Mouse (Mus musculus): Measurements from ENCODE around the gene Cdadc1. TPM values are rescaled to one million over a fixed set of nuclear protein-coding genes. Genes with fewer than 3 reads are reported as not detected.
A peak's percentile ranks its signal among the peaks of the same experiment; 100 is the strongest.

Gene Cdadc1
- polyA plus RNA-seq, 1 experiment from 2014 or later = 42.7 TPM

DNA sequence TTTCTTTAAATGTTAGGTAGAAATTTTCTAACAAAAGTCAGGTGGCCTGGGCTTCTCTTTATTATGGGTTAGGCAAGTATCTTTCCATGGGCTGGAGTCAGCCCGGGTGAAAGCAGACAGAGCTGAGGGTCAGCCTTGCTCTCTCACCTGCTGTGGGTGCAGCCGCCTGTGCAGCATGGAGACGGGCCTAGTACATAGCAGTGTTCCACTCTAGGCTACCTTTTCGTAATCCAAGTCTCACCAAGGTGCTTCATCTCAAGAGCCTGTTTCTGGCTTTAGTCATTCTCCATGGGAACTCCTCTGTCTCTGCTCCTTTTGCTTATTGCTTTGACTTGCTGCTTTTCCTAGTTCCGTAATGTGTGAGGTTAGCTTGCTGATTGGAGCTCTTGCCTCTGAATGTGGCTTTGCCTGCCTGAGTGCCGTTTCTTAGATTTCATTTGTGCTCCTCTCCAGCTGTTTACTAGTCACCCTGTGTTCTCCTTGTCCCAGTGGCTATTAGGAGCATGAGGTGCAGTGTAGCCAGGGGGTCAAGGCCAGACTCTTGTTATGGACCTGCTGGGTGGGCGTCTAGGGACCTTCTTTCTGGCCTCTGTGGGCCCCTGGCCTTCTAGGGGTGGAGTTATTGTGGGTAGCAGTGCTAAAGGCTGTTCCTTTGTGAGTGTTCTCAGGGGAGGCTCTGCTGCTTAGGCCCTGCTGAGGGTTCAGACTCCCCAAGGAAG lies 51.4 kb downstream of the Cdadc1 start:
- no peaks in the 10 kb centered on the region for H3K9me3 ChIP-seq (ENCODE audit: control insufficient read depth, low read depth, low read length)
- ATAC-seq (ENCODE audit: insufficient number of reproducible peaks, insufficient read depth, low FRiP score, low read depth) = no peak
- H3K27ac ChIP-seq (ENCODE audit: low read length) = no peak overlapping the region
- 78% methylated on average over 7 of the region's 7 CpGs for WGBS
- no peak overlapping the region for H3K4me2 ChIP-seq (replicated peaks; ENCODE audit: low read depth, low read length)
- no peak overlapping the region for H3K9ac ChIP-seq (replicated peaks; ENCODE audit: low read depth, low read length)
- H3K4me1 ChIP-seq (ENCODE audit: control insufficient read depth, insufficient read depth, low read length) = peaks cover 3% of the 10 kb centered on the region; the same call in 1 of the 2 replicates
- no peaks in the 10 kb centered on the region for H3K36me3 ChIP-seq (ENCODE audit: control insufficient read depth, insufficient read depth, low read length)
- no peaks in the 10 kb centered on the region for H3K27me3 ChIP-seq (ENCODE audit: control insufficient read depth, insufficient read depth, low read length)
- H3K4me3 ChIP-seq (ENCODE audit: low read depth, low read length) = no peak overlapping the region

DNA sequence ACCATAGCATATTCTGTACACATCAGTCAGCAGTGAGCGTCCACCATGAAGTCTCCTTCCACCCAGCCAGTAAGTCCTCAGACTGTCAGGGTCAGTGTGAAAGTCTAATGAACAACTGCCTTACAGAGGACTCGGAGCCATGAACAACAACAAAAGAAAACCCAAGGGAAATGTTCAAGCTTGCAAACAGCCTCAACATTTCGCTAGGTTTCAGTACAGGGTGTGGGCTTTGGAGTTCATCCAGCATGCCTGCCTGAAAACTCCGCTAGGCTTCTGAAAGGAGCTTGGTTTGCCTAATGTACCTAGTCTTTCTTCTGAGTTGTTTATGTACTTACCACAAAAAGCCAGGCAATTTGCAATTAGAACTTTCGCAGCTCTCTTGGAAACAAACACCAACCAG lies 53.8 kb downstream of the Cdadc1 start:
- no peaks in the 10 kb centered on the region for H3K27me3 ChIP-seq (ENCODE audit: control insufficient read depth, insufficient read depth, low read length)
- WGBS = 63% methylated on average over 5 of the region's 5 CpGs
- H3K4me2 ChIP-seq (replicated peaks; ENCODE audit: low read depth, low read length) = no peak overlapping the region
- H3K27ac ChIP-seq (ENCODE audit: low read length) = no peak overlapping the region
- no peaks in the 10 kb centered on the region for H3K9me3 ChIP-seq (ENCODE audit: control insufficient read depth, low read depth, low read length)
- H3K36me3 ChIP-seq (ENCODE audit: control insufficient read depth, insufficient read depth, low read length) = no peaks in the 10 kb centered on the region
- peaks cover 3% of the 10 kb centered on the region; the same call in 1 of the 2 replicates for H3K4me1 ChIP-seq (ENCODE audit: control insufficient read depth, insufficient read depth, low read length)
- H3K4me3 ChIP-seq (ENCODE audit: low read depth, low read length) = no peak overlapping the region
- no peak overlapping the region for H3K9ac ChIP-seq (replicated peaks; ENCODE audit: low read depth, low read length)
- ATAC-seq (ENCODE audit: insufficient number of reproducible peaks, insufficient read depth, low FRiP score, low read depth) = no peak

DNA sequence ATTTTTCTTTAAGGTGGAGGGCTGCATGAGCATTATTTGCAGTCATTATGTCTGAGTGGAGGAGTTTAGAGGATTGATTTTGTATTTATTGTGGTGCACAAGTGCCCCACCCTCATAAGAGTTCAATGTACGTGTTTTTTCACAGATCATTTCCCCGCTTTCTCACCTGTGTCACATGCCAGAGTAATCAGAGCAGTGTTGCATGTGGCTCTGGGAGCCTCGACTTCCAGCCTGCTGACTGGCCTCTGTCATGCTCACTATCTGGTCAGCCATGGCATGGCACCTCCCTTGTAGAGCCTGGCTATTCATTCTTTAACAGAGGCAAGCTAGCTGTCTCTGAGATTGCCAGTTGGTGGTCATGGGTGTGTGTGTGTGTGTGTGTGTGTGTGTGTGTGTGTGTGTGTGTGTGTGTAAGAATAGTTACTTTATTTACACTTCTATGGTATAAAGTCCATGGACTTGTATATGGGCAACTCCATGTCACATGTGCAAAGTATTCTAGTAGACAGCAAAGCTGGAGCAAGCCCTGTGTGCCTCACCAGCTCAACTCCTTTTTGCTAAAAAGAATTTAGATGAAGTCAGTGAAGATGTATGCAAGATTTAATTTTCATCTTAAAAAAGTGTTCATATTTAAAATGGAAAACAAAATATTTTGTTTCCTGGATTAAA lies 54.5 kb downstream of the Cdadc1 start:
- H3K4me2 ChIP-seq (replicated peaks; ENCODE audit: low read depth, low read length) = no peak overlapping the region
- no peak for ATAC-seq (ENCODE audit: insufficient number of reproducible peaks, insufficient read depth, low FRiP score, low read depth)
- H3K4me3 ChIP-seq (ENCODE audit: low read depth, low read length) = no peak overlapping the region
- no peak overlapping the region for H3K9ac ChIP-seq (replicated peaks; ENCODE audit: low read depth, low read length)
- WGBS = 77% methylated on average over 3 of the region's 3 CpGs
- peaks cover 3% of the 10 kb centered on the region; the same call in 1 of the 2 replicates for H3K4me1 ChIP-seq (ENCODE audit: control insufficient read depth, insufficient read depth, low read length)
- H3K36me3 ChIP-seq (ENCODE audit: control insufficient read depth, insufficient read depth, low read length) = no peaks in the 10 kb centered on the region
- no peaks in the 10 kb centered on the region for H3K9me3 ChIP-seq (ENCODE audit: control insufficient read depth, low read depth, low read length)
- H3K27me3 ChIP-seq (ENCODE audit: control insufficient read depth, insufficient read depth, low read length) = no peaks in the 10 kb centered on the region
- H3K27ac ChIP-seq (ENCODE audit: low read length) = no peak overlapping the region

DNA sequence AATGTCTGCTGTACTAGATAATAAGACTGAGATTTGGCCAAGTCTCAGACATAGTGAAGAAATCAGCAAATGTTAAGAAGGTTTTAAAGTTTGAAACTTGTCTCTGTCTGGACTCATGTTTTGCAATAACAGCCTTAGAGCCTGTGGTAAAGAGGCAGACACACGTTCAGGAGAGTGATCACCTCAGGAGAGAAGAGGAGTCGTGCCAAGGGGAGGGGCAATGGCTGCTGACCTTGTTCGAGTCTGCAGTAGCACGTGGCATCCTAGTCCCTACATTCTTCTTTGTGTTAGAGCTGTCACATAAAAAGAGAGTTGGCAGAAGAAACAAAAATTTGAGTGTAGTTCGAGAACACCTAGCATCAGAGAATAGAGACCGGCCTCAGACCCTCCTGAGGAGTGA lies 57.0 kb downstream of the Cdadc1 start:
- H3K4me1 ChIP-seq (ENCODE audit: control insufficient read depth, insufficient read depth, low read length) = no peaks in the 10 kb centered on the region
- no peak overlapping the region for H3K27ac ChIP-seq (ENCODE audit: low read length)
- no peaks in the 10 kb centered on the region for H3K36me3 ChIP-seq (ENCODE audit: control insufficient read depth, insufficient read depth, low read length)
- H3K9ac ChIP-seq (replicated peaks; ENCODE audit: low read depth, low read length) = no peak overlapping the region
- H3K27me3 ChIP-seq (ENCODE audit: control insufficient read depth, insufficient read depth, low read length) = no peaks in the 10 kb centered on the region
- H3K9me3 ChIP-seq (ENCODE audit: control insufficient read depth, low read depth, low read length) = no peaks in the 10 kb centered on the region
- no peak overlapping the region for H3K4me3 ChIP-seq (ENCODE audit: low read depth, low read length)
- H3K4me2 ChIP-seq (replicated peaks; ENCODE audit: low read depth, low read length) = no peak overlapping the region
- 75% methylated on average over 6 of the region's 6 CpGs for WGBS
- no peak for ATAC-seq (ENCODE audit: insufficient number of reproducible peaks, insufficient read depth, low FRiP score, low read depth)

DNA sequence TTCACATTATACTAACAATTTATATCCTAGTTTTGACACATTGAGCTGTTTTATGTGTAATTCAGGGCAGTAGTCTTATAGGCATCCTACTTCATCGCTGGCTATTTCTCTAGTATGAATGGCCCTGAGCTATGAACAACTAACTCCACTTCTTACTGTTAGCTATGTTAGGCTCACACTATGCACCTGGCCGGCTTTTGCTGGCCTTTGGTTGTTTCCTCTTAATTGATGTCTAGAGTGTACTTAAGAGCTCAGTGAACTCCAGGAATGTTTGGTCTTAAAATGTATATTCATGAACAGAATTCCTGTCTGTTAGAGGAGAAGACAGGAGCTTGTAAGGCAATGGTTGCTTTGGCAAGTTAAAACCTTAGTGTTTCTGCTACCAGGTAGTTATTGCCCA lies 57.5 kb downstream of the Cdadc1 start:
- Histone ChIP-seq H3K9ac (replicated peaks; ENCODE audit: low read depth, low read length) (no peak overlapping the region), H3K4me1 (ENCODE audit: control insufficient read depth, insufficient read depth, low read length) (no peaks in the 10 kb centered on the region), H3K36me3 (ENCODE audit: control insufficient read depth, insufficient read depth, low read length) (no peaks in the 10 kb centered on the region), H3K4me3 (ENCODE audit: low read depth, low read length) (no peak overlapping the region), H3K4me2 (replicated peaks; ENCODE audit: low read depth, low read length) (no peak overlapping the region), H3K27me3 (ENCODE audit: control insufficient read depth, insufficient read depth, low read length) (no peaks in the 10 kb centered on the region), H3K27ac (ENCODE audit: low read length) (no peak overlapping the region), H3K9me3 (ENCODE audit: control insufficient read depth, low read depth, low read length) (no peaks in the 10 kb centered on the region)
- WGBS = 77% methylated on average over 2 of the region's 2 CpGs
- ATAC-seq (ENCODE audit: insufficient number of reproducible peaks, insufficient read depth, low FRiP score, low read depth) = no peak

DNA sequence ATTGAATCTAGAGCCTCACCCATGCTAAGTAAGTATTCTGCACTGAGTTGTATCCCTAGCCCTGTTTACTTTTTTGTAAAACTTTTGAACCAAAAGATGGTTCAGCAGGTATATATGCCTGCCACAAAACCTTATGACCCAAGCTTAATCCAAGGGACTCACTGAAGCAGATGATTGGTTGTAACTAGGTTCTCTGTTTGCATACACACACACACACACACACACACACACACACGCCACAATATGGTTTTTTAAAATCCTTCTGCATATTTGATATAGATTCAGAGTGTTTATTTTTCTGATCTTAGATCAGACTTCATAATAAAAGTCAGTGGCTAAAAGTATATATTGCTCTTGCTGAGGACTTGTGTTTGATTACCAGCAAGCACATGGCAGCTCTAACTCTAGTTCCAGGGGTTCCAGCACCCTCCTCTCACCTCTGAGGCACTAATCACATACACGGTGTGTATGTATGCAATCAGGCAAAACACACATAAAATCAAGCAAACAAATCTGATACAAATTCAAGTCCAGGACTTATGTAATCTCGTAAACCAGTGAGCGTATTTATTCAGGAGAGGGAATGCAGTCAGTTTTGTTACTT lies 59.8 kb downstream of the Cdadc1 start:
- Histone ChIP-seq H3K36me3 (ENCODE audit: control insufficient read depth, insufficient read depth, low read length) (no peaks in the 10 kb centered on the region), H3K4me2 (replicated peaks; ENCODE audit: low read depth, low read length) (no peak overlapping the region), H3K9ac (replicated peaks; ENCODE audit: low read depth, low read length) (no peak overlapping the region), H3K4me3 (ENCODE audit: low read depth, low read length) (no peak overlapping the region), H3K27me3 (ENCODE audit: control insufficient read depth, insufficient read depth, low read length) (no peaks in the 10 kb centered on the region), H3K9me3 (ENCODE audit: control insufficient read depth, low read depth, low read length) (no peaks in the 10 kb centered on the region), H3K27ac (ENCODE audit: low read length) (no peak overlapping the region), H3K4me1 (ENCODE audit: control insufficient read depth, insufficient read depth, low read length) (no peaks in the 10 kb centered on the region)
- ATAC-seq (ENCODE audit: insufficient number of reproducible peaks, insufficient read depth, low FRiP score, low read depth) = peak; percentile 65; the same call in 1 of the 2 replicates
- 76% methylated on average over 4 of the region's 4 CpGs for WGBS

DNA sequence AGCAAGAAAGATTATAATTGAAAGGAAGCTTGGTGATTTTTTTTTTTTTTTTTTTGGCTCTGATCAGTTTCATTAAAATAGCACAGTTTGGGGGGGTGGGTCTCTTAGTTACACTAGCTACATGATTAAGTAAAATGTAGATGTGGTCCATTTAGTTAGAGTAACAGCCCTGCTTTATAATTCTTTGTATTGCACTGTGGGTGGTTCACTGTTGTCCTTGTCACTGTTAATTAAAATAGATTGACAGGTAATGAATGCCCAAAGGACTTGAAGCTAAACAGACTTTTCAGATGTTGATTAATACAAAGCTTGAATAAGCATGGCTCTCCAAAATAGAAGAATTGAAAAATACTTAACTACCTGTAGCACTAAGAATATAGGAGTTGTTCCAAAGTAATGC lies 63.9 kb downstream of the Cdadc1 start:
- Histone ChIP-seq H3K27me3 (ENCODE audit: control insufficient read depth, insufficient read depth, low read length) (no peaks in the 10 kb centered on the region), H3K4me3 (ENCODE audit: low read depth, low read length) (no peak overlapping the region), H3K36me3 (ENCODE audit: control insufficient read depth, insufficient read depth, low read length) (no peaks in the 10 kb centered on the region), H3K4me2 (replicated peaks; ENCODE audit: low read depth, low read length) (no peak overlapping the region), H3K9ac (replicated peaks; ENCODE audit: low read depth, low read length) (no peak overlapping the region), H3K4me1 (ENCODE audit: control insufficient read depth, insufficient read depth, low read length) (0 out of 2 replicates have a peak, but pooled peaks cover 2% of the 10 kb centered on the region), H3K27ac (ENCODE audit: low read length) (no peak overlapping the region), H3K9me3 (ENCODE audit: control insufficient read depth, low read depth, low read length) (no peaks in the 10 kb centered on the region)
- ATAC-seq (ENCODE audit: insufficient number of reproducible peaks, insufficient read depth, low FRiP score, low read depth) = no peak

DNA sequence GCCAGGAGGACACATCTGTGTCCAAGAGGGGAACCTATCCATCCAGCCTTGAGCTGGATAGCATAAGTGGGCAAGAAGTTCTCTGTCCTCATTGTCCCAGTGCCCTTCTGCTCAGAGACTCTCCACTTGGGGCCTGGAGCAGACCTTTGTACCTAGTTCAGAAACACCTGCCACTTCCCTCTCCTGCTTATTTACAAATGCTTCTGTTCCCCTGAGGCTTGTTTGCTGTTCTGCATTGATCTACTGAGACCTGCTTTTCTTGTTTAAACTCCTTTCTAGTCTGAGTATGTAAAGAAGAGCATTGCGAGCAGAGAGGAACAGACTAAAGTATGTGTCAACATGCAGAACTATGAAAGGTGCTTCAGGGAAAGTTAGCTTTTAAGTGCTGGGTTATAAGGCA lies 64.8 kb downstream of the Cdadc1 start:
- Histone ChIP-seq H3K4me2 (replicated peaks; ENCODE audit: low read depth, low read length) (no peak overlapping the region), H3K36me3 (ENCODE audit: control insufficient read depth, insufficient read depth, low read length) (no peaks in the 10 kb centered on the region), H3K27ac (ENCODE audit: low read length) (peak overlapping the region; percentile 40; the same call in 1 of the 2 replicates), H3K9me3 (ENCODE audit: control insufficient read depth, low read depth, low read length) (no peaks in the 10 kb centered on the region), H3K4me1 (ENCODE audit: control insufficient read depth, insufficient read depth, low read length) (0 out of 2 replicates have a peak, but pooled peaks cover 2% of the 10 kb centered on the region), H3K4me3 (ENCODE audit: low read depth, low read length) (no peak overlapping the region), H3K9ac (replicated peaks; ENCODE audit: low read depth, low read length) (no peak overlapping the region), H3K27me3 (ENCODE audit: control insufficient read depth, insufficient read depth, low read length) (no peaks in the 10 kb centered on the region)
- ATAC-seq (ENCODE audit: insufficient number of reproducible peaks, insufficient read depth, low FRiP score, low read depth) = peak; percentile 72; the same call in 1 of the 2 replicates
- WGBS = 64% methylated on average over 1 of the region's 1 CpGs

Measured in stomach, embryonic 14.5 days (tissue).